Mouse (Mus musculus) adrenal gland, postnatal 4 days (tissue): ENCODE measurements around the gene Slc15a3. TPM values are rescaled to one million over a fixed set of nuclear protein-coding genes. Genes with fewer than 3 reads are reported as not detected.

Experiments used
- DNase-seq, 2 experiments: peaks; one replicate each; pipeline ENCODE4 v3.0.0; 2021 to 2022; ENCODE audit warnings: low spot score in 2 of 2, mixed read lengths in 2 of 2
- total RNA-seq, 2 experiments: library from RNA; stranded (reverse); gene quantifications; 2 replicates each; pipeline ENCODE4 v1.2.3; 2021

Slc15a3 gene
- total RNA-seq, 2 experiments from 2014 or later = 3.5 to 3.8 TPM

- peak in 1 of 2 experiments; percentile 53 for DNase-seq
These were observed 65.6 kb downstream of the Slc15a3 start for GRCm38 (mm10) chr19:10904927-10905727.

- no peak for DNase-seq
These were observed 66.1 kb downstream of the Slc15a3 start for GRCm38 (mm10) chr19:10905728-10906000.

- no peak for DNase-seq
These were observed 68.4 kb downstream of the Slc15a3 start for GRCm38 (mm10) chr19:10907891-10908290.

Other genes with a start within 250 kb of the Slc15a3 start
- 100 to 1,000 TPM; 353 to 388 TPM for gene Ddb1, start 234.4 kb upstream of the Slc15a3 start, total RNA-seq
- gene Tkfc, start 234.1 kb upstream of the Slc15a3 start, total RNA-seq = 10 to 100 TPM; 41.2 to 62.6 TPM
- gene Vwce, start 205.5 kb upstream of the Slc15a3 start, total RNA-seq = 1 to 10 TPM; 2.2 to 4.9 TPM
- under 1 TPM in 1 of 2 experiments, not detected in 1; 0.56 TPM for gene Pga5, start 161.7 kb upstream of the Slc15a3 start, total RNA-seq
- 10 to 100 TPM; 27.0 to 28.6 TPM for gene Vps37c, start 151.0 kb upstream of the Slc15a3 start, total RNA-seq
- gene Cd5, start 100.7 kb upstream of the Slc15a3 start, total RNA-seq = under 1 TPM; 0.22 to 0.34 TPM
- under 1 TPM; 0.20 to 0.23 TPM for gene Cd6, start 9.7 kb upstream of the Slc15a3 start, total RNA-seq
- 10 to 100 TPM; 40.7 to 48.1 TPM for gene Tmem132a, start 30.2 kb downstream of the Slc15a3 start, total RNA-seq
- 10 to 100 TPM; 91.3 to 93.3 TPM for gene Tmem109, start 42.3 kb downstream of the Slc15a3 start, total RNA-seq
- 100 to 1,000 TPM; 253 to 266 TPM for gene Prpf19, start 55.5 kb downstream of the Slc15a3 start, total RNA-seq
- not detected for gene Zp1, start 80.9 kb downstream of the Slc15a3 start, total RNA-seq
- gene Ptgdr2, start 97.4 kb downstream of the Slc15a3 start, total RNA-seq = under 1 TPM in 1 of 2 experiments, not detected in 1; 0.23 TPM
- 10 to 100 TPM; 15.4 to 18.5 TPM for gene Ccdc86, start 109.5 kb downstream of the Slc15a3 start, total RNA-seq
- 10 to 100 TPM; 15.6 to 15.9 TPM for gene Ms4a10, start 134.9 kb downstream of the Slc15a3 start, total RNA-seq
- gene Ms4a15, start 153.5 kb downstream of the Slc15a3 start, total RNA-seq = under 1 TPM in 1 of 2 experiments, not detected in 1; 0.51 TPM
- not detected for gene Ms4a18, start 178.3 kb downstream of the Slc15a3 start, total RNA-seq
- gene Ms4a8a, start 241.4 kb downstream of the Slc15a3 start, total RNA-seq = 1 to 10 TPM; 1.1 to 1.5 TPM